Mouse (Mus musculus) bone marrow macrophage, adult 2 months (primary cell): ENCODE results near the gene Tex10.

Experiments used
- CTCF ChIP-seq: IDR thresholded peaks from 2 replicates; pipeline ENCODE4 v1.5.1; 2012; ENCODE audit warnings: low read depth, mild to moderate bottlenecking, low read length, moderate library complexity
- POLR2A ChIP-seq: IDR thresholded peaks from 2 replicates; pipeline ENCODE4 v1.6.1; 2012; ENCODE audit warnings: mild to moderate bottlenecking, low read depth, low read length, borderline replicate concordance

- TF ChIP-seq CTCF (no peak), POLR2A (no peak)
Measured at GRCm38 (mm10) chr4:48422633-48423032, 50.6 kb downstream of the Tex10 start.
